Mouse (Mus musculus) kidney, embryonic 14.5 days (tissue): ENCODE measurements around the gene 2010003K11Rik. TPM values are rescaled to one million over a fixed set of nuclear protein-coding genes. Genes with fewer than 3 reads are reported as not detected.

Experiments
- ATAC-seq: fragments of 200-750 bp; cut with Nextera tagmentation; 2 replicates; pipeline ENCODE4 v1.8.0; 2017; ENCODE audit warnings: moderate number of reproducible peaks, mild to moderate bottlenecking, moderate TSS enrichment, moderate library complexity; ENCODE audit not compliant: low FRiP score, low TSS enrichment
- H3K27ac ChIP-seq: fragments of 300-500 bp; sonication (generic); 2 replicates; pipeline ENCODE4 v1.5.1; 2014; ENCODE audit warnings: low read depth, mild to moderate bottlenecking, low read length, moderate library complexity, mixed read lengths
- H3K27me3 ChIP-seq: fragments of 300-500 bp; sonication (generic); 2 replicates; pipeline ENCODE4 v1.6.1; 2014; ENCODE audit warnings: mild to moderate bottlenecking, low read length; ENCODE audit not compliant: control insufficient read depth, insufficient read depth
- H3K36me3 ChIP-seq: fragments of 300-500 bp; sonication (generic); 2 replicates; pipeline ENCODE4 v1.6.1; 2014; ENCODE audit warnings: low read length, mixed read lengths; ENCODE audit not compliant: control insufficient read depth, insufficient read depth
- H3K4me1 ChIP-seq: fragments of 300-500 bp; sonication (generic); 2 replicates; pipeline ENCODE4 v1.6.1; 2014; ENCODE audit warnings: low read length, mixed read lengths; ENCODE audit not compliant: control insufficient read depth, insufficient read depth
- H3K4me2 ChIP-seq: fragments of 300-500 bp; sonication (generic); replicated peaks from 2 replicates; pipeline ENCODE4 v1.6.1; 2014; ENCODE audit warnings: low read depth, mild to moderate bottlenecking, low read length
- H3K4me3 ChIP-seq: fragments of 300-500 bp; sonication (generic); 2 replicates; pipeline ENCODE4 v1.5.1; 2014; ENCODE audit warnings: mild to moderate bottlenecking, low read length
- H3K9ac ChIP-seq: fragments of 300-500 bp; sonication (generic); 2 replicates; pipeline ENCODE4 v1.6.1; 2014; ENCODE audit warnings: low read depth, mild to moderate bottlenecking, low read length, moderate library complexity
- H3K9me3 ChIP-seq: fragments of 300-500 bp; sonication (generic); 2 replicates; pipeline ENCODE4 v1.6.1; 2016; ENCODE audit warnings: low read length; ENCODE audit not compliant: control insufficient read depth
- WGBS: fragments of 180-500 bp; shearing (Covaris S2); extraction: QIAGEN DNeasy Blood & Tissue Kit; methylation state at CpG from one replicate; pipeline ENCODE4 v1.1.7; 2014; 5-methylcytosine and 5-hydroxymethylcytosine counted together
- polyA plus RNA-seq: library from polyadenylated mRNA; unstranded; fragments of >200 nt; fragmentation: Nextera tagmentation; extraction: Ambion mirVana; gene quantifications from 2 replicates; pipeline ENCODE4 v1.2.1, GENCODE M21; 2014

2010003K11Rik gene
- polyA plus RNA-seq, 1 experiment from 2014 or later, result not detected

GRCm38 (mm10) chr19:4476601-4477257, 21.7 kb downstream of the 2010003K11Rik start:
- H3K4me2 ChIP-seq, result peak overlapping the region; percentile 99
- no peaks in the 10 kb centered on the region for H3K9me3 ChIP-seq
- H3K4me3 ChIP-seq, result peak overlapping the region; percentile 55
- peak; percentile 75 for ATAC-seq
- H3K27me3 ChIP-seq, result peaks cover 16% of the 10 kb centered on the region
- H3K27ac ChIP-seq, result no peak overlapping the region
- peak overlapping the region; percentile 70 for H3K9ac ChIP-seq
- H3K36me3 ChIP-seq, result no peaks in the 10 kb centered on the region
- H3K4me1 ChIP-seq, result 0 out of 2 replicates have a peak, but pooled peaks cover 3% of the 10 kb centered on the region
- WGBS, result under 1% methylated on average over 59 of the region's 70 CpGs

DNA sequence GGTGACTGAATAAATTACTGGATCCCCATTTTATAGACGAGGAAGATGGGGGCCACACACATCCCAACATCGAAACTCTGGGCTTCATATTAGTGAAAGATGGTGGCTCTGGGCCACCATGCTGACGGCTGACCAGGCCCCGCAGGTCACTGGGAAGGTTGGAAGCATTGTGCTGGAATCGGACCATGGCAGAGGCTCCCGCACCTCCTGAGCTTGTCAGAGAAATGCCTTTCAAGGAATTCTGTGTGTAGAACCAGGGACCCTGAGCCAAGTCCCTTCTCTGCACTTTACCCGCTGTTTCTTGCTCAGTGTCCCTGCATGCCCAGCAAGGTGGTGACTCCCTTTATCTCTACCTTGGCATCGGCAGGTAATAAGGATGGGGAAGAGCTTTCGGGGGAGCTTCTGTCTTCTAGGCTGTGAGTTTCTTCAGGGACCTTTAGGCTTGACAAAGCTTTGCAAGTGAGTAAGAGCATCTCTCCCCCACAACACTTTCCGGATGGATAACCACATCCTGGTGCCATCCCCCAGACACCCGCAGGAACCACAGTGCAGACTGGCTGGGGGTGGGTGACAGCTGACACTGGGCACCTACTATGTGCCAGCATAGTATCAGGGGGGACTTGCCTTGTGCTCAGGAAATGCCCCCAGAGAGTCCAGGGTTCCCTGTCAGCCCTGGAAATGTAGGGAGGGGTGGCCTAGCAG, 23.0 kb downstream of the 2010003K11Rik start:
- Histone ChIP-seq H3K4me2 (no peak overlapping the region), H3K36me3 (no peaks in the 10 kb centered on the region), H3K4me3 (no peak overlapping the region), H3K9ac (no peak overlapping the region; the same call in 1 of the 2 replicates), H3K9me3 (no peaks in the 10 kb centered on the region), H3K27ac (no peak overlapping the region), H3K27me3 (peaks cover 16% of the 10 kb centered on the region), H3K4me1 (0 out of 2 replicates have a peak, but pooled peaks cover 3% of the 10 kb centered on the region)
- 70% methylated on average over 11 of the region's 11 CpGs for WGBS
- no peak for ATAC-seq

DNA sequence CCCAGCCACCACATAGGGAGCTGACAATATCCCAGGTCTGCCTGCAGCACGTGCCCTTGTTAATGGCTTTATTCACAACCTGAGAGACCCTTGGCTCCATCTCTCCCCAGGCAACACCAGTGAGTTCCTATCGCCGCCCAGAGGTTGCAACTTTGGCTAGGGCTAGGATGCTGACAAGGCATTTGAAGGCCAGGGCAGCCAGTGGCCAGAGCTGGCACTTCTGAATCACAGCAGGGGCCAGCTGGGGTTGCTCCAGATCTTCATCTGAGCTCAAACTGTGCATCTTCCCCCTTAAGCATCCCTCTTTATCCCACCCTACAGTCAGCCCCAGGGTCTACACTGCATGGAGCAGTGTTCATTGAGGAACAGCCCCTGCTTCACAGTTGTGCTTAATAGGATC, 23.6 kb downstream of the 2010003K11Rik start:
- Histone ChIP-seq H3K27ac (no peak overlapping the region), H3K9ac (no peak overlapping the region), H3K36me3 (no peaks in the 10 kb centered on the region), H3K9me3 (no peaks in the 10 kb centered on the region), H3K27me3 (peaks cover 16% of the 10 kb centered on the region), H3K4me3 (no peak overlapping the region), H3K4me1 (0 out of 2 replicates have a peak, but pooled peaks cover 3% of the 10 kb centered on the region), H3K4me2 (no peak overlapping the region)
- 69% methylated on average over 3 of the region's 3 CpGs for WGBS
- ATAC-seq, result no peak

- no peak overlapping the region for H3K9ac ChIP-seq
- no peaks in the 10 kb centered on the region for H3K36me3 ChIP-seq
- H3K4me1 ChIP-seq, result 0 out of 2 replicates have a peak, but pooled peaks cover 3% of the 10 kb centered on the region
- WGBS, result 92% methylated on average over 5 of the region's 5 CpGs
- H3K27ac ChIP-seq, result no peak overlapping the region
- no peak overlapping the region for H3K4me3 ChIP-seq
- peaks cover 16% of the 10 kb centered on the region for H3K27me3 ChIP-seq
- ATAC-seq, result no peak
- no peaks in the 10 kb centered on the region for H3K9me3 ChIP-seq
- H3K4me2 ChIP-seq, result no peak overlapping the region
Measured at GRCm38 (mm10) chr19:4473549-4473948, 24.8 kb downstream of the 2010003K11Rik start.

GRCm38 (mm10) chr19:4468363-4468762, 30.0 kb downstream of the 2010003K11Rik start:
- Histone ChIP-seq H3K36me3 (no peaks in the 10 kb centered on the region), H3K27ac (no peak overlapping the region), H3K9ac (no peak overlapping the region), H3K9me3 (no peaks in the 10 kb centered on the region), H3K4me1 (no peaks in the 10 kb centered on the region), H3K4me2 (no peak overlapping the region), H3K27me3 (no peaks in the 10 kb centered on the region), H3K4me3 (no peak overlapping the region)
- 33% methylated on average over 5 of the region's 5 CpGs for WGBS
- ATAC-seq, result no peak

DNA sequence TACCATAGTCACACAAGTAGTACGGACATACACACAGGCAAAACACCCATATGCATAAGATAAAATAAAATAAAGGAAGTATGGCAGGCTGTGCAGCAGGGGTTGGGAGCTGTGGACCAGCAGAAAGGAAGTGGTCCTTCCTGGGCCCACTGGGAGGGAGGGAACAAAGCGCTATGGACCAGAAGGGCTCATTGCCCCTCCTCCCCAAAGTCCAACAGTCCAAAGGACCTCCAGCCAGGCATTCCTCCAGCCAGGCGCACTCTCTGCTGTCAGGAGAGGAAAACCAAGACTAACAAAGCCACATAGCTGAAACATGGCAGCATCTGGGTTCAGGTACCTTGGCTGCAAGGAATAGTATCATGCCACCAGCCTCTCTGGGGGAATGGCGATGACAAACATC, 33.7 kb downstream of the 2010003K11Rik start:
- ATAC-seq, result no peak

DNA sequence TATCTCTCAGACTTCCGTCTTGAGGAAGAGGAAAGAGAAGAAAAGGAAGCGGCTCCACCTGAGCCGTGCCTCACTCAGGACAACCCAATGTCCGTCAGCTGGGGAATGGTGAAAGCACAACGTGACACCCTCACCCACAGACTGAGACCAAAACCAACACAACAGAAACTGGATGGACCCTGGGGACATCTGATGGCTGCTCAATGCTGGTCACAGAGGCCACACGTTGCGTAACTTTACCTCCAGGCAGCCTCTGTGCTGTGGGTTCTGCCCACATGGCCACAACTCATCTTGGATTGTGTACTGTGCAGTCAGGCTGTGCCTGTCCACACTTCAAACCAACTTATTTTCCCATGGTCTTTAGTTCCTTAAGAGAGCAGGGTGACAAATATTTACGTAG, 36.4 kb downstream of the 2010003K11Rik start:
- H3K4me1 ChIP-seq, result 0 out of 2 replicates have a peak, but pooled peaks cover 2% of the 10 kb centered on the region
- no peaks in the 10 kb centered on the region for H3K36me3 ChIP-seq
- H3K4me3 ChIP-seq, result no peak overlapping the region
- H3K4me2 ChIP-seq, result no peak overlapping the region
- H3K27ac ChIP-seq, result no peak overlapping the region
- 83% methylated on average over 8 of the region's 8 CpGs for WGBS
- H3K9me3 ChIP-seq, result no peaks in the 10 kb centered on the region
- H3K27me3 ChIP-seq, result no peaks in the 10 kb centered on the region
- ATAC-seq, result no peak
- no peak overlapping the region for H3K9ac ChIP-seq

More for the DNA sequence above, 33.7 kb downstream of the 2010003K11Rik start:
- WGBS, result 89% methylated on average over 4 of the region's 4 CpGs
- Histone ChIP-seq H3K9ac (no peak overlapping the region), H3K4me3 (no peak overlapping the region), H3K36me3 (no peaks in the 10 kb centered on the region), H3K9me3 (no peaks in the 10 kb centered on the region), H3K4me1 (no peaks in the 10 kb centered on the region), H3K4me2 (no peak overlapping the region), H3K27me3 (no peaks in the 10 kb centered on the region), H3K27ac (no peak overlapping the region)

DNA sequence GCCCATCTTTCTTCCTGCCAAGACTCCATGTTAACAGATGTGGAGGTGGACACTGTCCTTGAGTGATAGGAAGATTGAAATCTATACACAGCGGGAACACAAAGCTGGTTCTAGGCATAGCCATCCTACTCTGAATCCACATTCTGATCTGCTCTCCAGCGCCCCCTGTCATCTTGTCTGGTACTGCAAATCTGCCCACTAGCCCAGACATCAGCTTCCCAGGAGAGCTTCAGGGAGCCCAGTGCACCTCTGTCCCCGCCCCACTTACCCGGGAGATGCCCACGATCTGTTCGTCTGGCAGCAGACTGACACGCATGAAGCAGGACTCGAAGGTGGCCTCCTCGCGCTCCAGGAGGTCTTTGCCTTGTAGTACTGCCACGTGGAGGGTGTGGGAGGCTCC, 42.2 kb downstream of the 2010003K11Rik start:
- Histone ChIP-seq H3K27me3 (no peaks in the 10 kb centered on the region), H3K36me3 (no peaks in the 10 kb centered on the region), H3K9me3 (no peaks in the 10 kb centered on the region), H3K27ac (no peak overlapping the region), H3K4me3 (no peak overlapping the region; the same call in 1 of the 2 replicates), H3K4me2 (no peak overlapping the region), H3K9ac (no peak overlapping the region), H3K4me1 (peaks cover 17% of the 10 kb centered on the region)
- WGBS, result 11% methylated on average over 11 of the region's 11 CpGs
- 0 out of 2 replicates have a peak, but pooled peaks have one; percentile 30 for ATAC-seq
